Mouse (Mus musculus) forebrain, postnatal 0 days (tissue): ENCODE measurements around the gene Slc43a1. TPM values are rescaled to one million over a fixed set of nuclear protein-coding genes. Genes with fewer than 3 reads are reported as not detected.

Source experiments
- ATAC-seq: fragments of 200-750 bp; cut with Nextera tagmentation; 2 replicates; pipeline ENCODE4 v1.8.0; 2017; ENCODE audit warnings: mild to moderate bottlenecking, moderate library complexity
- DNase-seq: peaks from one replicate; pipeline ENCODE4 v3.0.0-alpha.2; 2015
- H3K27ac ChIP-seq: fragments of 300-500 bp; sonication (generic); 2 replicates; pipeline ENCODE4 v1.5.1; 2014; ENCODE audit warnings: low read depth, mild to moderate bottlenecking, antibody characterized with exemption, low read length, moderate library complexity, mixed read lengths
- H3K27me3 ChIP-seq: fragments of 300-500 bp; sonication (generic); 2 replicates; pipeline ENCODE4 v1.6.1; 2014; ENCODE audit warnings: mild to moderate bottlenecking, low read length, mixed read lengths; ENCODE audit not compliant: insufficient read depth
- H3K36me3 ChIP-seq: fragments of 300-500 bp; sonication (generic); 2 replicates; pipeline ENCODE4 v1.6.1; 2014; ENCODE audit warnings: mild to moderate bottlenecking, moderate library complexity; ENCODE audit not compliant: insufficient read depth
- H3K4me1 ChIP-seq: fragments of 300-500 bp; sonication (generic); 2 replicates; pipeline ENCODE4 v1.6.1; 2014; ENCODE audit warnings: antibody characterized with exemption; ENCODE audit not compliant: insufficient read depth
- H3K4me2 ChIP-seq: fragments of 300-500 bp; sonication (generic); 2 replicates; pipeline ENCODE4 v1.6.1; 2014; ENCODE audit warnings: low read depth, mild to moderate bottlenecking, moderate library complexity
- H3K4me3 ChIP-seq: fragments of 300-500 bp; sonication (generic); 2 replicates; pipeline ENCODE4 v1.5.1; 2014; ENCODE audit warnings: low read depth, low read length, mixed read lengths
- H3K9ac ChIP-seq: fragments of 300-500 bp; sonication (generic); 2 replicates; pipeline ENCODE4 v1.6.1; 2014; ENCODE audit warnings: mild to moderate bottlenecking
- H3K9me3 ChIP-seq: fragments of 300-500 bp; sonication (generic); 2 replicates; pipeline ENCODE4 v1.6.1; 2016; ENCODE audit warnings: low read length
- CTCF ChIP-seq: sonication (generic); IDR thresholded peaks from 2 replicates; pipeline ENCODE4 v1.5.1; 2016; ENCODE audit warnings: antibody characterized with exemption, control low read depth, low read depth
- WGBS: fragments of 180-500 bp; shearing (Covaris S2); extraction: QIAGEN DNeasy Blood & Tissue Kit; methylation state at CpG from one replicate; pipeline ENCODE4 v1.1.7; 2014; 5-methylcytosine and 5-hydroxymethylcytosine counted together
- polyA plus RNA-seq: library from polyadenylated mRNA; unstranded; fragments of >200 nt; fragmentation: Nextera tagmentation; extraction: Ambion mirVana; gene quantifications from 2 replicates; pipeline ENCODE4 v1.2.1, GENCODE M21; 2015
- total RNA-seq: library from RNA; depleted of rRNA; stranded (reverse); fragments of >200 nt; gene quantifications from 2 replicates; pipeline ENCODE4 v1.2.3, GENCODE M21; 2014

Gene Slc43a1
- total and polyA plus RNA-seq, 2 experiments from 2014 or later: 0.94 to 3.0 TPM

GRCm38 (mm10) chr2:84862231-84862630, 23.6 kb downstream of the Slc43a1 start:
- no peak overlapping the region for H3K4me3 ChIP-seq
- peaks cover 15% of the 10 kb centered on the region for H3K4me1 ChIP-seq
- no peak for TF ChIP-seq CTCF
- no peaks in the 10 kb centered on the region for H3K36me3 ChIP-seq
- H3K27ac ChIP-seq: no peak overlapping the region
- DNase-seq: no peak
- H3K27me3 ChIP-seq: no peaks in the 10 kb centered on the region; the same call in 1 of the 2 replicates
- ATAC-seq: no peak
- H3K9me3 ChIP-seq: no peaks in the 10 kb centered on the region
- 81% methylated on average over 3 of the region's 3 CpGs for WGBS
- H3K4me2 ChIP-seq: no peak overlapping the region
- H3K9ac ChIP-seq: no peak overlapping the region

- Histone ChIP-seq H3K9ac (peak overlapping the region; percentile 55), H3K27ac (peak overlapping the region; percentile 41; the same call in 1 of the 2 replicates), H3K36me3 (no peaks in the 10 kb centered on the region), H3K27me3 (peaks cover 3% of the 10 kb centered on the region; the same call in 1 of the 2 replicates), H3K4me3 (peak overlapping the region; percentile 37), H3K9me3 (no peaks in the 10 kb centered on the region), H3K4me1 (peaks cover 15% of the 10 kb centered on the region), H3K4me2 (peak overlapping the region; percentile 71)
- DNase-seq (peak; percentile 84), ATAC-seq (peak; percentile 79)
- WGBS: under 1% methylated on average over 44 of the region's 47 CpGs
- TF ChIP-seq CTCF: peak; percentile 87
Measured at GRCm38 (mm10) chr2:84865616-84866571, 27.2 kb downstream of the Slc43a1 start.

- Histone ChIP-seq H3K9me3 (no peaks in the 10 kb centered on the region), H3K27me3 (peaks cover 12% of the 10 kb centered on the region; the same call in 1 of the 2 replicates), H3K4me1 (peaks cover 20% of the 10 kb centered on the region), H3K36me3 (no peaks in the 10 kb centered on the region), H3K9ac (no peak overlapping the region), H3K27ac (no peak overlapping the region), H3K4me3 (no peak overlapping the region), H3K4me2 (no peak overlapping the region)
- DNase-seq: peak; percentile 79
- TF ChIP-seq CTCF: peak; percentile 86
- no peak for ATAC-seq
- WGBS: 3% methylated on average over 5 of the region's 5 CpGs
Measured at GRCm38 (mm10) chr2:84868521-84868943, 29.9 kb downstream of the Slc43a1 start.

GRCm38 (mm10) chr2:84868977-84869376, 30.3 kb downstream of the Slc43a1 start:
- Histone ChIP-seq H3K4me2 (no peak overlapping the region), H3K36me3 (no peaks in the 10 kb centered on the region), H3K9me3 (no peaks in the 10 kb centered on the region), H3K27ac (no peak overlapping the region), H3K9ac (no peak overlapping the region), H3K4me1 (peaks cover 20% of the 10 kb centered on the region), H3K4me3 (no peak overlapping the region), H3K27me3 (peaks cover 12% of the 10 kb centered on the region; the same call in 1 of the 2 replicates)
- ATAC-seq (no peak), DNase-seq (peak; percentile 38)
- TF ChIP-seq CTCF: no peak
- WGBS: 45% methylated on average over 2 of the region's 2 CpGs

- Histone ChIP-seq H3K9me3 (no peaks in the 10 kb centered on the region), H3K27me3 (peaks cover 16% of the 10 kb centered on the region), H3K4me3 (no peak overlapping the region), H3K36me3 (no peaks in the 10 kb centered on the region), H3K4me1 (peaks cover 10% of the 10 kb centered on the region), H3K27ac (no peak overlapping the region), H3K4me2 (no peak overlapping the region), H3K9ac (no peak overlapping the region)
- TF ChIP-seq CTCF: peak; percentile 34
- no peak for DNase-seq
- ATAC-seq: no peak
- WGBS: 65% methylated on average over 4 of the region's 4 CpGs
Measured at GRCm38 (mm10) chr2:84870623-84871160, 32.0 kb downstream of the Slc43a1 start.

GRCm38 (mm10) chr2:84872105-84872716, 33.6 kb downstream of the Slc43a1 start:
- DNase-seq (no peak), ATAC-seq (peak; percentile 35; the same call in 1 of the 2 replicates)
- peaks cover 16% of the 10 kb centered on the region for H3K27me3 ChIP-seq
- H3K9me3 ChIP-seq: no peaks in the 10 kb centered on the region
- H3K4me1 ChIP-seq: 0 out of 2 replicates have a peak, but pooled peaks cover 5% of the 10 kb centered on the region
- peak overlapping the region; percentile 51 for H3K9ac ChIP-seq
- WGBS: 4% methylated on average over 76 of the region's 78 CpGs
- H3K4me3 ChIP-seq: peak overlapping the region; percentile 42
- H3K36me3 ChIP-seq: no peaks in the 10 kb centered on the region
- H3K27ac ChIP-seq: no peak overlapping the region
- peak overlapping the region; percentile 68 for H3K4me2 ChIP-seq
- TF ChIP-seq CTCF: no peak
